Mouse (Mus musculus) small intestine, adult 2 months (tissue): ENCODE measurements around the gene Snx30.

Experiments
- CTCF ChIP-seq: fragments of 200-500 bp; IDR thresholded peaks from 2 replicates; pipeline ENCODE4 v1.5.1; 2012; ENCODE audit warnings: low read depth, mild to moderate bottlenecking, control low read depth, inconsistent platforms, low read length, moderate library complexity, mixed read lengths; ENCODE audit not compliant: insufficient replicate concordance, insufficient read length; ENCODE audit errors: extremely low read depth
- POLR2A ChIP-seq: fragments of 200-500 bp; IDR thresholded peaks from 2 replicates; pipeline ENCODE4 v1.6.1; 2012; ENCODE audit warnings: low read depth, mild to moderate bottlenecking, control low read depth, inconsistent platforms, low read length, moderate library complexity

GRCm38 (mm10) chr4:59806879-59807195, 1.2 kb downstream of the Snx30 start:
- TF ChIP-seq CTCF (no peak), POLR2A (no peak)
